Mouse (Mus musculus) heart, embryonic 14.5 days (tissue): Measurements from ENCODE around the gene Gm17606. TPM values are rescaled to one million over a fixed set of nuclear protein-coding genes. Genes with fewer than 3 reads are reported as not detected.

ENCODE experiments used
- ATAC-seq: fragments of 200-750 bp; cut with Nextera tagmentation; 2 replicates; pipeline ENCODE4 v1.8.0; 2017; ENCODE audit warnings: low read depth, moderate TSS enrichment; ENCODE audit not compliant: insufficient number of reproducible peaks, insufficient read depth, low FRiP score
- H3K27ac ChIP-seq, 2 experiments: fragments of 200-500 bp in 1 of 2; fragments of 300-500 bp in 1 of 2; sonication (generic) in 1 of 2; replicated peaks in 1 of 2; 2 replicates each; pipeline ENCODE4 v1.5.1; 2012 to 2014; ENCODE audit warnings: low read depth in 2 of 2, low read length in 2 of 2, control low read depth in 1 of 2, mild to moderate bottlenecking in 1 of 2, mixed read lengths in 1 of 2; ENCODE audit not compliant: control insufficient read depth in 1 of 2, insufficient read depth in 1 of 2
- H3K27me3 ChIP-seq: fragments of 300-500 bp; sonication (generic); 2 replicates; pipeline ENCODE4 v1.6.1; 2014; ENCODE audit warnings: mild to moderate bottlenecking, low read length, control low read depth; ENCODE audit not compliant: control insufficient read depth, insufficient read depth
- H3K36me3 ChIP-seq: fragments of 300-500 bp; sonication (generic); 2 replicates; pipeline ENCODE4 v1.6.1; 2014; ENCODE audit warnings: mild to moderate bottlenecking, control low read depth, low read length, mixed read lengths; ENCODE audit not compliant: control insufficient read depth, insufficient read depth
- H3K4me1 ChIP-seq, 2 experiments: fragments of 200-500 bp in 1 of 2; fragments of 300-500 bp in 1 of 2; sonication (generic) in 1 of 2; 2 replicates each; pipeline ENCODE4 v1.6.1; 2012 to 2014; ENCODE audit warnings: low read length in 2 of 2, control low read depth in 1 of 2, mixed read lengths in 1 of 2; ENCODE audit not compliant: control insufficient read depth in 2 of 2, insufficient read depth in 2 of 2
- H3K4me2 ChIP-seq: fragments of 300-500 bp; sonication (generic); 2 replicates; pipeline ENCODE4 v1.6.1; 2014; ENCODE audit warnings: mild to moderate bottlenecking, low read length
- H3K4me3 ChIP-seq, 2 experiments: fragments of 200-500 bp in 1 of 2; fragments of 300-500 bp in 1 of 2; sonication (generic) in 1 of 2; 2 replicates each; pipeline ENCODE4 v1.5.1; 2012 to 2014; ENCODE audit warnings: low read length in 2 of 2, mild to moderate bottlenecking in 2 of 2, control low read depth in 1 of 2, low read depth in 1 of 2, moderate library complexity in 1 of 2; ENCODE audit not compliant: control insufficient read depth in 1 of 2, insufficient read depth in 1 of 2
- H3K9ac ChIP-seq: fragments of 300-500 bp; sonication (generic); 2 replicates; pipeline ENCODE4 v1.6.1; 2014; ENCODE audit warnings: mild to moderate bottlenecking, low read length
- H3K9me3 ChIP-seq: fragments of 300-500 bp; sonication (generic); 2 replicates; pipeline ENCODE4 v1.6.1; 2016; ENCODE audit warnings: low read length, control low read depth; ENCODE audit not compliant: control insufficient read depth
- WGBS: fragments of 180-500 bp; shearing (Covaris S2); extraction: QIAGEN DNeasy Blood & Tissue Kit; methylation state at CpG from one replicate; pipeline ENCODE4 v1.1.7; 2014; 5-methylcytosine and 5-hydroxymethylcytosine counted together
- microRNA counts: library from miRNA; unstranded; fragments of <30 nt; microRNA quantifications from one replicate; lab custom pipeline; 2016
- microRNA-seq: library from miRNA; unstranded; fragments of <30 nt; microRNA quantifications from one replicate; pipeline ENCODE4, GENCODE M21; 2016
- polyA plus RNA-seq: library from polyadenylated mRNA; unstranded; fragments of >200 nt; fragmentation: Nextera tagmentation; extraction: Ambion mirVana; gene quantifications from 2 replicates; pipeline ENCODE4 v1.2.1, GENCODE M21; 2014

Gene Gm17606
- polyA plus RNA-seq, 1 experiment from 2014 or later: not detected

DNA sequence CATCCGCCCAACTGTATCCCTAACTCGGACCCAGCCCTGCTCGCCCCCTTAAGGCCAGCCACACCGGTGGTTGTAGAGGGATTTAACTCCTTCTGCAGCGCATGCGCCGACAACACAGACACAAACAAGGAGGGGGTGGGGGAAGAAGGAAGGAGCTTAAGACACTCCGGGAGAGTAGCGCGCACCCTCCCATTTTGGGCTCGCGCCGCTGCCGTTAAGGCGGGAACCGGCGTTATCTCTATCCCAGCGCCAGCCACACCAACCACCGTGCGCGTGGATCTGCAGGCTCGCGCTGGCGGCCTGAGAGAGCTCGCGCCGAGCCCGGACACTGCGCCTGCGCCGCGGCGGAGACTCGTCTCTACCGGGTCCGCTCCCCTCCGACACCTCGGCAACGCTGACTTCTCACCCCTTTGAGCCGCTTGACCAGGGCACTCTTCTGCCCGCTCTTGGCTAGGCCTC lies 45.3 kb downstream of the Gm17606 start, which contains the start of gene 1700123O20Rik:
1700123O20Rik (plus strand) TSS at position 154 of the 459 bp plus-strand sequence.
- ATAC-seq: peak; percentile 76
- WGBS: under 1% methylated on average over 41 of the region's 41 CpGs
- peaks cover 56% of the 10 kb centered on the region for H3K36me3 ChIP-seq

DNA sequence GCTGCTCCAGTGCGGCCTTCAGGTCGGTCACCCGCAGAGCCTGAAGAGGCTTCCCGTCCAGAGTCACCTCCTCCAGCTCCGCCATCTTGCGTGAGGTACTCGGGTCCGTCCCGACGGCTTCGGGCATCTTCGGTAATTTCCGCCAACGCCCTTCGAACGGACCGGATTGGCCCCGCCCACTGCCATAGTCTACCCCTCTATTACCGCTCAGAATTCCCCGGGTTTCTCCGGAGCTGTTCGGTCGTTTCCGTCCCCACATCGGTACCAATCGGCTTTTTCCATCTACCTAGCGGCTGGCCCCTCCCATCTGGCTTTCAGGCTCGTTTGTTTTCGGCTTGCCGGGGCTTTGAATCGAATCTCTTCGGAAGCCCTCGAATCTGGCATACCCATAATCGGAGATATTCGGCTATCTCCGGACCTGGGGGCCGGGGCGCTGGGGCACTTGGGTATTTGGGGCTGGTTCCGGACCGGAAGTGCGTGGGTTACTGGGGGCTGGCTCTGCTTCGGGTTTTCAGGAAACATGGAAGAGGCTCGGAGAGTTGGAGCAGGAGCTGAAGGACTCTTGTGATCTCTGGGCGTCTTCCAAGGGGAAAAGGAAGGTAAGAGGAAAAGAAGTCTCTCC lies 45.9 kb downstream of the Gm17606 start, which contains the start of gene Acin1:
Acin1 (minus strand) TSS at position 410 of the 622 bp plus-strand sequence.
- Histone ChIP-seq H3K9me3 (no peaks in the 10 kb centered on the region), H3K27me3 (no peaks in the 10 kb centered on the region), H3K4me2 (peak within 1 kb of the TSS; percentile 89), H3K4me3 (peak within 1 kb of the TSS; percentile 82 to 90), H3K4me1 (peaks cover 0 to 16% of the 10 kb centered on the region in 2 experiments; a peak in 2 of 4 replicates), H3K36me3 (peaks cover 57% of the 10 kb centered on the region), H3K27ac (peak within 1 kb of the TSS; percentile 96 to 97), H3K9ac (peak within 1 kb of the TSS; percentile 99)
- under 1% methylated on average over 44 of the region's 44 CpGs for WGBS
- peak; percentile 97 for ATAC-seq

More for the DNA sequence above, 45.3 kb downstream of the Gm17606 start, which contains the start of gene 1700123O20Rik:
- Histone ChIP-seq H3K4me2 (peak within 1 kb of the TSS; percentile 89), H3K27me3 (no peaks in the 10 kb centered on the region), H3K4me1 (peaks cover 0 to 16% of the 10 kb centered on the region in 2 experiments; a peak in 2 of 4 replicates), H3K4me3 (peak within 1 kb of the TSS; percentile 82 to 90), H3K9ac (peak within 1 kb of the TSS; percentile 99), H3K27ac (peak within 1 kb of the TSS; percentile 96 to 97), H3K9me3 (no peaks in the 10 kb centered on the region)

DNA sequence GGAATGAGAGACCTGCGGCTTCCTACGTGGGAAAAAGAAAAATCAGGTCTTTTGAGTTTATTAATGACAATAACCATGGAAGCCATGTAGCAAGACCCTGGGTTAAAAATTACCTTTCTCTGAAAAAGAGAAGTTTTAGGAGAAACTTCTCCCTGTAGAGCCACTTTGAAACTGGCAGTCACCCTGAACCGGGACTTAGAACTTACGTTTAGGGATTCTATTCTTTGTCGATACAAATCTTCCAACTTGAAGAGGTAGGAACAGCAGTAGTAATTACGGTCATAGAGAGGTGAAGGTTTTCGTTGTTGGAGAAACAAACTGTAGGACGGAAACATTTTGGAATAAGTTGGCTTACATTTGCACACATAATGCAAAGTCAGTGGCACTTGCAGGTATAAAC lies 46.5 kb downstream of the Gm17606 start:
- peak overlapping the region; percentile 89 for H3K4me2 ChIP-seq
- H3K9me3 ChIP-seq: no peaks in the 10 kb centered on the region
- peaks cover 50% of the 10 kb centered on the region for H3K36me3 ChIP-seq
- peak overlapping the region; percentile 99 for H3K9ac ChIP-seq
- no peak for ATAC-seq
- peak overlapping the region; percentile 96 to 97 for H3K27ac ChIP-seq
- H3K4me1 ChIP-seq: peaks cover 0 to 16% of the 10 kb centered on the region in 2 experiments; a peak in 2 of 4 replicates
- no peaks in the 10 kb centered on the region for H3K27me3 ChIP-seq
- peak overlapping the region; percentile 82 to 90 for H3K4me3 ChIP-seq
- 6% methylated on average over 8 of the region's 8 CpGs for WGBS

DNA sequence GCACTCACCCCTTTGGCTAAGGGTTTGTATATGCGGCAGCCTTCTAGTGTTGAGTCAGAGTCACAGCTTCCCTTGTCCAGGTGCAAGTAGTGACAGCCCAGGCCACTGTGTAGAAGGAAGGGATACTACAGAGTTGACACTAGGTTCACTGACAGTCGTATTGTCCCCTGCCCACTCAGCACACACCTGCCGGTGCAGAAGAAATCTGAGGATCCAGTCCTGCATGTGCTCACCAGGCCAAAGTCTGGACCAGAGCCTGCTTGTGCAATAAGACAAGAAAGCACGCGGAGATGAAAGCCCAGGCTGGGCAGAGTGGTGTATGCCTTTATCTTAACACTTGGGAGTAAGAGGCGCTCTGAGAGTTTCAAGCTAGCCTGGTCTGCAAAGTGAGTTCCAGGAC lies 54.3 kb downstream of the Gm17606 start:
- no peak overlapping the region for H3K9ac ChIP-seq
- H3K4me1 ChIP-seq: no peaks in the 10 kb centered on the region
- no peaks in the 10 kb centered on the region for H3K27me3 ChIP-seq
- no peak for ATAC-seq
- 50% methylated on average over 6 of the region's 6 CpGs for WGBS
- no peak overlapping the region for H3K4me2 ChIP-seq
- no peak overlapping the region for H3K27ac ChIP-seq
- H3K36me3 ChIP-seq: peaks cover 27% of the 10 kb centered on the region
- no peak overlapping the region for H3K4me3 ChIP-seq
- no peaks in the 10 kb centered on the region for H3K9me3 ChIP-seq

DNA sequence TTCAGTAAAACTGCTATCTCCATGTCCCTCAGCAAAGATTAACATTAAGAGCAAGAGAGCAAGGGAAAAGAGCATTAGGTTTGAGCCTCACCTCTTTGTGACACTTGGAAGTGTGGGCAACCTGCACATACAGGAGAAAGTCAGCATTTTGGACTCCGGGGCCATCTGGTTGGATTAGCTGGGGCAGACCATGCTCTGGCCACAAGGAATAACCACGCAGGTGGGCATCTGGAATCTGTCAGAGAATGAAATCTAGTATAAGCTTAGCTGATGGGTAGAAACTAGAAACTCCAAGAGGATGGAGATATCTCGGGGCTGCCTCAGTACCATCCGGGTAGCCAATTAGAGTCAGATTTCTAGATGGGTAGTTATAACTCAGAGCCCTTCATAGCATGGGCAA lies 56.0 kb downstream of the Gm17606 start:
- Histone ChIP-seq H3K4me2 (no peak overlapping the region), H3K9ac (no peak overlapping the region), H3K27ac (no peak overlapping the region), H3K4me1 (peaks cover 0 to 8% of the 10 kb centered on the region in 2 experiments; a peak in 2 of 4 replicates), H3K27me3 (no peaks in the 10 kb centered on the region), H3K36me3 (peaks cover 16% of the 10 kb centered on the region), H3K4me3 (no peak overlapping the region), H3K9me3 (no peaks in the 10 kb centered on the region)
- ATAC-seq: no peak
- WGBS: 67% methylated on average over 4 of the region's 4 CpGs

MicroRNAs encoded within 50 kb of the gene (microRNA counts, 519-probe panel; counts per million panel counts)
- 322 counts per million, percentile 70 among the panel's probes with 10 or more counts for microRNA mmu-miR-686 (lab: Ali Mortazavi, UCI)

Small RNA genes lying within 50 kb of the gene (microRNA-seq; reads per million reads assigned to microRNA genes)
- gene Mir686 (not detected), gene Mir6948 (not detected)

Other genes starting within 250 kb of the Gm17606 start
- gene Slc7a7, start 223.2 kb upstream of the Gm17606 start, polyA plus RNA-seq: 10.0 and 10.9 TPM in 2 replicates
- gene Mrpl52, start 214.0 kb upstream of the Gm17606 start, polyA plus RNA-seq: 266 and 307 TPM in 2 replicates
- gene Mmp14, start 209.3 kb upstream of the Gm17606 start, polyA plus RNA-seq: 100 and 115 TPM in 2 replicates
- gene Lrp10, start 176.8 kb upstream of the Gm17606 start, polyA plus RNA-seq: 40.6 and 47.8 TPM in 2 replicates
- 1.4 TPM in 2 replicates for gene Rem2, start 164.9 kb upstream of the Gm17606 start, polyA plus RNA-seq
- gene Prmt5, start 123.4 kb upstream of the Gm17606 start, polyA plus RNA-seq: 55.9 and 56.0 TPM in 2 replicates
- gene Haus4, start 86.3 kb upstream of the Gm17606 start, polyA plus RNA-seq: 36.1 and 36.3 TPM in 2 replicates
- 22.4 and 25.4 TPM in 2 replicates for gene Ajuba, start 63.4 kb upstream of the Gm17606 start, polyA plus RNA-seq
- gene 4931414P19Rik, start 35.0 kb upstream of the Gm17606 start, polyA plus RNA-seq: 4.7 and 7.1 TPM in 2 replicates
- 336 and 345 TPM in 2 replicates for gene Psmb5, start 22.9 kb upstream of the Gm17606 start, polyA plus RNA-seq
- gene Psmb11, start 19.5 kb upstream of the Gm17606 start, polyA plus RNA-seq: not detected in 2 replicates
- gene Cdh24, start 412 bp downstream of the Gm17606 start, polyA plus RNA-seq: 1.3 and 2.0 TPM in 2 replicates
- gene 1700123O20Rik, start 45.3 kb downstream of the Gm17606 start, polyA plus RNA-seq: 47.3 and 49.8 TPM in 2 replicates
- gene Acin1, start 46.0 kb downstream of the Gm17606 start, polyA plus RNA-seq: 69.1 and 81.1 TPM in 2 replicates
- gene Gm29776, start 57.9 kb downstream of the Gm17606 start, polyA plus RNA-seq: 0.30 and 0.35 TPM in 2 replicates
- gene Cebpe, start 71.2 kb downstream of the Gm17606 start, polyA plus RNA-seq: not detected in 2 replicates
- 5.0 and 5.1 TPM in 2 replicates for gene Slc7a8, start 141.0 kb downstream of the Gm17606 start, polyA plus RNA-seq
- not detected in 2 replicates for gene Rnf212b, start 173.2 kb downstream of the Gm17606 start, polyA plus RNA-seq
- 8.2 and 9.5 TPM in 2 replicates for gene Homez, start 230.0 kb downstream of the Gm17606 start, polyA plus RNA-seq
- gene Ppp1r3e, start 236.6 kb downstream of the Gm17606 start, polyA plus RNA-seq: 1.7 and 1.9 TPM in 2 replicates
- 3.0 and 4.3 TPM in 2 replicates for gene Bcl2l2, start 242.4 kb downstream of the Gm17606 start, polyA plus RNA-seq
- gene Gm20521, start 242.5 kb downstream of the Gm17606 start, polyA plus RNA-seq: not detected in 2 replicates